Mouse (Mus musculus) regulatory T cell (primary cell): ENCODE results near the gene Hmga1b.
"Not testable (repeated sequence)": the region's sequence is repeated elsewhere in the genome, so short reads cannot be mapped to it uniquely, and the experiment has no call there.

Experiments used
- in situ Hi-C: fragments of 300-600 bp; cut with MboI, MseI; formaldehyde crosslinking; loops from one replicate; pipeline ENCODE4 v1.15.1; 2025; ENCODE audit warnings: high pct_unique_total_duplicates

The Hmga1b gene

GRCm38 (mm10) chr11:120762672-120763041 is at the start of gene Hmga1b:
Gene Hmga1b, plus strand, starts transcription at chr11:120762794.
- in situ Hi-C loops: not testable (repeated sequence)

GRCm38 (mm10) chr11:120713580-120714518 is 48.7 kb upstream of the Hmga1b start, which contains the start of the genes Cenpx and Lrrc45:
Gene Cenpx, minus strand, starts transcription at chr11:120713738.
Gene Lrrc45, plus strand, starts transcription at chr11:120713925.
- in situ Hi-C loops: loop anchor here (5.0 kb wide), 1 partner anchor 92 kb away; no protein-coding TSS in a partner anchor

- in situ Hi-C loops: loop anchor here (5.0 kb wide), 1 partner anchor 92 kb away; no protein-coding TSS in a partner anchor
Measured at GRCm38 (mm10) chr11:120714546-120714945, 48.0 kb upstream of the Hmga1b start.

- in situ Hi-C loops: no loop called here
Measured at GRCm38 (mm10) chr11:120715131-120715530, 47.5 kb upstream of the Hmga1b start.

GRCm38 (mm10) chr11:120719242-120719641 is 43.4 kb upstream of the Hmga1b start:
- in situ Hi-C loops: no loop called here

- in situ Hi-C loops: no loop called here
Measured at GRCm38 (mm10) chr11:120719841-120720376, 42.7 kb upstream of the Hmga1b start.

GRCm38 (mm10) chr11:120720450-120720849 is 42.1 kb upstream of the Hmga1b start:
- in situ Hi-C loops: no loop called here

- in situ Hi-C loops: no loop called here
Measured at GRCm38 (mm10) chr11:120721124-120722066, 41.2 kb upstream of the Hmga1b start, which contains the start of gene Rac3. Gene Rac3, plus strand, starts transcription at chr11:120721470.

GRCm38 (mm10) chr11:120722067-120722630 is 40.4 kb upstream of the Hmga1b start:
- in situ Hi-C loops: no loop called here

- in situ Hi-C loops: no loop called here
Measured at GRCm38 (mm10) chr11:120722761-120723382, 39.7 kb upstream of the Hmga1b start.

- in situ Hi-C loops: no loop called here
Measured at GRCm38 (mm10) chr11:120723509-120723908, 39.1 kb upstream of the Hmga1b start.

GRCm38 (mm10) chr11:120726243-120727168 is 36.1 kb upstream of the Hmga1b start:
- in situ Hi-C loops: loop anchor here (5.0 to 25.0 kb wide), 2 partner anchors 41 to 914 kb away; no protein-coding TSS in a partner anchor

GRCm38 (mm10) chr11:120727169-120727527 is 35.4 kb upstream of the Hmga1b start, which contains the start of gene Dcxr:
Gene Dcxr, minus strand, starts transcription at chr11:120727281.
- in situ Hi-C loops: loop anchor here (5.0 to 25.0 kb wide), 2 partner anchors 40 to 915 kb away; no protein-coding TSS in a partner anchor

GRCm38 (mm10) chr11:120727564-120727963 is 35.0 kb upstream of the Hmga1b start:
- in situ Hi-C loops: loop anchor here (5.0 to 25.0 kb wide), 2 partner anchors 40 to 915 kb away; no protein-coding TSS in a partner anchor

GRCm38 (mm10) chr11:120728530-120729240 is 33.9 kb upstream of the Hmga1b start:
- in situ Hi-C loops: loop anchor here (5.0 to 25.0 kb wide), 2 partner anchors 39 to 916 kb away; no protein-coding TSS in a partner anchor

- in situ Hi-C loops: loop anchor here (5.0 to 25.0 kb wide), 2 partner anchors 38 to 917 kb away; no protein-coding TSS in a partner anchor
Measured at GRCm38 (mm10) chr11:120729432-120730050, 33.1 kb upstream of the Hmga1b start.

- in situ Hi-C loops: loop anchor here (25.0 kb wide), 1 partner anchor 918 kb away; no protein-coding TSS in a partner anchor
Measured at GRCm38 (mm10) chr11:120730331-120730870, 32.2 kb upstream of the Hmga1b start.
